Mouse (Mus musculus): ENCODE measurements around the gene Cdh11. TPM values are rescaled to one million over a fixed set of nuclear protein-coding genes. Genes with fewer than 3 reads are reported as not detected.

Cdh11 gene
- polyA plus RNA-seq, 1 experiment from 2014 or later: 194 TPM

GRCm38 (mm10) chr8:102753839-102754238, 31.6 kb downstream of the Cdh11 start:
- H3K9ac ChIP-seq: no peak overlapping the region
- no peak overlapping the region for H3K4me2 ChIP-seq
- H3K9me3 ChIP-seq: no peaks in the 10 kb centered on the region
- H3K4me3 ChIP-seq: no peak overlapping the region
- WGBS: 85% methylated on average over 5 of the region's 5 CpGs
- no peak for ATAC-seq (ENCODE audit: insufficient number of reproducible peaks, insufficient read depth, low FRiP score, low TSS enrichment, low read depth)
- H3K27ac ChIP-seq: no peak overlapping the region
- peaks cover 38% of the 10 kb centered on the region for H3K36me3 ChIP-seq
- H3K4me1 ChIP-seq: peaks cover 3% of the 10 kb centered on the region; the same call in 1 of the 2 replicates
- no peaks in the 10 kb centered on the region for H3K27me3 ChIP-seq

GRCm38 (mm10) chr8:102742940-102743339, 42.5 kb downstream of the Cdh11 start:
- Histone ChIP-seq H3K27ac (no peak overlapping the region), H3K4me1 (peaks cover 31% of the 10 kb centered on the region), H3K9ac (no peak overlapping the region), H3K27me3 (no peaks in the 10 kb centered on the region), H3K36me3 (peaks cover 17% of the 10 kb centered on the region; the same call in 1 of the 2 replicates), H3K4me2 (no peak overlapping the region), H3K4me3 (no peak overlapping the region), H3K9me3 (no peaks in the 10 kb centered on the region)
- no peak for ATAC-seq (ENCODE audit: insufficient number of reproducible peaks, insufficient read depth, low FRiP score, low TSS enrichment, low read depth)
- 56% methylated on average over 3 of the region's 3 CpGs for WGBS

GRCm38 (mm10) chr8:102742008-102742591, 43.3 kb downstream of the Cdh11 start:
- Histone ChIP-seq H3K27ac (no peak overlapping the region), H3K9me3 (no peaks in the 10 kb centered on the region), H3K4me2 (no peak overlapping the region), H3K27me3 (no peaks in the 10 kb centered on the region), H3K9ac (no peak overlapping the region), H3K4me1 (peaks cover 31% of the 10 kb centered on the region), H3K36me3 (peaks cover 17% of the 10 kb centered on the region; the same call in 1 of the 2 replicates), H3K4me3 (no peak overlapping the region)
- ATAC-seq (ENCODE audit: insufficient number of reproducible peaks, insufficient read depth, low FRiP score, low TSS enrichment, low read depth): no peak
- WGBS: 83% methylated on average over 5 of the region's 5 CpGs

- ATAC-seq (ENCODE audit: insufficient number of reproducible peaks, insufficient read depth, low FRiP score, low TSS enrichment, low read depth): no peak
- H3K4me1 ChIP-seq: peaks cover 34% of the 10 kb centered on the region
These were observed 44.5 kb downstream of the Cdh11 start for GRCm38 (mm10) chr8:102740963-102741362.

GRCm38 (mm10) chr8:102738961-102739487, 46.4 kb downstream of the Cdh11 start:
- Histone ChIP-seq H3K4me1 (peaks cover 34% of the 10 kb centered on the region), H3K27me3 (no peaks in the 10 kb centered on the region), H3K4me2 (no peak overlapping the region), H3K4me3 (no peak overlapping the region), H3K9me3 (no peaks in the 10 kb centered on the region), H3K36me3 (peaks cover 21% of the 10 kb centered on the region; the same call in 1 of the 2 replicates), H3K27ac (no peak overlapping the region), H3K9ac (no peak overlapping the region)
- WGBS: 86% methylated on average over 7 of the region's 7 CpGs
- no peak for ATAC-seq (ENCODE audit: insufficient number of reproducible peaks, insufficient read depth, low FRiP score, low TSS enrichment, low read depth)

More at GRCm38 (mm10) chr8:102740963-102741362, 44.5 kb downstream of the Cdh11 start:
- Histone ChIP-seq H3K9me3 (no peaks in the 10 kb centered on the region), H3K27me3 (no peaks in the 10 kb centered on the region), H3K4me3 (no peak overlapping the region), H3K4me2 (no peak overlapping the region), H3K9ac (no peak overlapping the region), H3K27ac (no peak overlapping the region), H3K36me3 (peaks cover 17% of the 10 kb centered on the region; the same call in 1 of the 2 replicates)
- 84% methylated on average over 4 of the region's 4 CpGs for WGBS

GRCm38 (mm10) chr8:102738395-102738794, 47.0 kb downstream of the Cdh11 start:
- H3K27me3 ChIP-seq: no peaks in the 10 kb centered on the region
- no peak overlapping the region for H3K27ac ChIP-seq
- H3K9me3 ChIP-seq: no peaks in the 10 kb centered on the region
- H3K9ac ChIP-seq: no peak overlapping the region
- WGBS: 86% methylated on average over 7 of the region's 7 CpGs
- H3K4me3 ChIP-seq: no peak overlapping the region
- H3K36me3 ChIP-seq: peaks cover 21% of the 10 kb centered on the region
- no peak overlapping the region for H3K4me2 ChIP-seq
- H3K4me1 ChIP-seq: peaks cover 34% of the 10 kb centered on the region
- no peak for ATAC-seq (ENCODE audit: insufficient number of reproducible peaks, insufficient read depth, low FRiP score, low TSS enrichment, low read depth)

GRCm38 (mm10) chr8:102734419-102734818, 51.0 kb downstream of the Cdh11 start:
- Histone ChIP-seq H3K27ac (no peak overlapping the region), H3K36me3 (peaks cover 17% of the 10 kb centered on the region), H3K27me3 (no peaks in the 10 kb centered on the region), H3K4me1 (peaks cover 12% of the 10 kb centered on the region; the same call in 1 of the 2 replicates), H3K4me2 (no peak overlapping the region), H3K9ac (no peak overlapping the region), H3K9me3 (no peaks in the 10 kb centered on the region), H3K4me3 (no peak overlapping the region)
- 77% methylated on average over 1 of the region's 1 CpGs for WGBS
- ATAC-seq (ENCODE audit: insufficient number of reproducible peaks, insufficient read depth, low FRiP score, low TSS enrichment, low read depth): no peak

GRCm38 (mm10) chr8:102726206-102726935, 59.1 kb downstream of the Cdh11 start:
- H3K27ac ChIP-seq: no peak overlapping the region
- H3K9me3 ChIP-seq: no peaks in the 10 kb centered on the region
- no peak overlapping the region for H3K4me3 ChIP-seq
- H3K4me2 ChIP-seq: no peak overlapping the region
- H3K27me3 ChIP-seq: no peaks in the 10 kb centered on the region
- 60% methylated on average over 10 of the region's 10 CpGs for WGBS
- no peak for ATAC-seq (ENCODE audit: insufficient number of reproducible peaks, insufficient read depth, low FRiP score, low TSS enrichment, low read depth)
- peaks cover 10% of the 10 kb centered on the region; the same call in 1 of the 2 replicates for H3K36me3 ChIP-seq
- peaks cover 11% of the 10 kb centered on the region; the same call in 1 of the 2 replicates for H3K4me1 ChIP-seq
- no peak overlapping the region for H3K9ac ChIP-seq

GRCm38 (mm10) chr8:102725496-102725895, 59.9 kb downstream of the Cdh11 start:
- no peak for ATAC-seq (ENCODE audit: insufficient number of reproducible peaks, insufficient read depth, low FRiP score, low TSS enrichment, low read depth)
- no peak overlapping the region for H3K4me2 ChIP-seq
- 81% methylated on average over 3 of the region's 3 CpGs for WGBS
- H3K36me3 ChIP-seq: peaks cover 12% of the 10 kb centered on the region; the same call in 1 of the 2 replicates
- H3K4me3 ChIP-seq: no peak overlapping the region
- H3K9ac ChIP-seq: no peak overlapping the region
- H3K27me3 ChIP-seq: no peaks in the 10 kb centered on the region
- H3K27ac ChIP-seq: no peak overlapping the region
- H3K4me1 ChIP-seq: peaks cover 11% of the 10 kb centered on the region; the same call in 1 of the 2 replicates
- no peaks in the 10 kb centered on the region for H3K9me3 ChIP-seq

GRCm38 (mm10) chr8:102715956-102716355, 69.5 kb downstream of the Cdh11 start:
- ATAC-seq (ENCODE audit: insufficient number of reproducible peaks, insufficient read depth, low FRiP score, low TSS enrichment, low read depth): no peak
- H3K36me3 ChIP-seq: peaks cover 78% of the 10 kb centered on the region

GRCm38 (mm10) chr8:102707305-102707704, 78.1 kb downstream of the Cdh11 start:
- no peaks in the 10 kb centered on the region for H3K27me3 ChIP-seq
- H3K27ac ChIP-seq: no peak overlapping the region
- H3K36me3 ChIP-seq: peaks cover 30% of the 10 kb centered on the region
- no peak overlapping the region for H3K9ac ChIP-seq
- no peaks in the 10 kb centered on the region for H3K9me3 ChIP-seq
- 20% methylated on average over 7 of the region's 7 CpGs for WGBS
- no peak overlapping the region for H3K4me3 ChIP-seq
- H3K4me2 ChIP-seq: no peak overlapping the region
- 0 out of 2 replicates have a peak, but pooled peaks cover 7% of the 10 kb centered on the region for H3K4me1 ChIP-seq
- ATAC-seq (ENCODE audit: insufficient number of reproducible peaks, insufficient read depth, low FRiP score, low TSS enrichment, low read depth): no peak

More at GRCm38 (mm10) chr8:102715956-102716355, 69.5 kb downstream of the Cdh11 start:
- WGBS: 52% methylated on average over 4 of the region's 4 CpGs
- Histone ChIP-seq H3K4me3 (no peak overlapping the region), H3K4me2 (no peak overlapping the region), H3K4me1 (0 out of 2 replicates have a peak, but pooled peaks cover 4% of the 10 kb centered on the region), H3K9me3 (no peaks in the 10 kb centered on the region), H3K27me3 (no peaks in the 10 kb centered on the region), H3K27ac (no peak overlapping the region), H3K9ac (no peak overlapping the region)
